Mouse (Mus musculus) CH12.LX (cell line): ENCODE measurements around the gene Tmem132c. TPM values are rescaled to one million over a fixed set of nuclear protein-coding genes. Genes with fewer than 3 reads are reported as not detected.

Source experiments
- DNase-seq: peaks from one replicate; pipeline ENCODE4 v3.0.0-alpha.2; 2013; ENCODE audit errors: extremely low read depth
- H3K27ac ChIP-seq: 2 replicates; pipeline ENCODE4 v1.5.1; 2012; ENCODE audit warnings: low read depth, mild to moderate bottlenecking, control low read depth, moderate library complexity; ENCODE audit not compliant: insufficient read depth
- H3K27me3 ChIP-seq: replicated peaks from 2 replicates; pipeline ENCODE3; 2012; ENCODE audit warnings: inconsistent platforms
- H3K36me3 ChIP-seq, 2 experiments: replicated peaks in 1 of 2; 2 replicates each; pipeline versions ENCODE3 to v1.6.1; 2012; ENCODE audit warnings: inconsistent platforms in 1 of 2, low read length in 1 of 2, mild to moderate bottlenecking in 1 of 2, mixed read lengths in 1 of 2, moderate library complexity in 1 of 2; ENCODE audit not compliant: control insufficient read depth in 1 of 2, insufficient read depth in 1 of 2
- H3K4me1 ChIP-seq, 2 experiments: 2 replicates each; pipeline ENCODE4 v1.6.1; 2012; ENCODE audit warnings: inconsistent platforms in 1 of 2, moderate library complexity in 1 of 2; ENCODE audit not compliant: insufficient read depth in 2 of 2, control insufficient read depth in 1 of 2
- H3K4me2 ChIP-seq: 2 replicates; pipeline ENCODE4 v1.6.1; 2012; ENCODE audit warnings: low read depth, mild to moderate bottlenecking, control low read depth; ENCODE audit not compliant: poor library complexity, insufficient read depth, severe bottlenecking
- H3K4me3 ChIP-seq, 3 experiments: fragments of 150-350 bp in 1 of 3; sonication (generic) in 1 of 3; replicated peaks in 1 of 3; 2 replicates each; pipeline versions ENCODE3 to v1.5.1; 2011 to 2012; ENCODE audit warnings: low read depth in 2 of 3, low read length in 2 of 3, mild to moderate bottlenecking in 2 of 3, moderate library complexity in 2 of 3, control low read depth in 1 of 3, improper control_type of control experiment in 1 of 3, inconsistent platforms in 1 of 3, mixed read lengths in 1 of 3; ENCODE audit not compliant: poor library complexity in 1 of 3
- H3K79me2 ChIP-seq: replicated peaks from 2 replicates; pipeline ENCODE4 v1.6.1; 2012; ENCODE audit warnings: mild to moderate bottlenecking, moderate library complexity; ENCODE audit not compliant: control insufficient read depth, poor library complexity, insufficient read depth, severe bottlenecking; ENCODE audit errors: extremely low read depth
- H3K9ac ChIP-seq: 2 replicates; pipeline ENCODE4 v1.6.1; 2012; ENCODE audit warnings: low read depth, mild to moderate bottlenecking, control low read depth, moderate library complexity; ENCODE audit not compliant: insufficient read depth
- H3K9me3 ChIP-seq: replicated peaks from 2 replicates; pipeline ENCODE3; 2012; ENCODE audit warnings: low read length, inconsistent platforms, mixed read lengths
- CHD2 ChIP-seq: IDR thresholded peaks from 2 replicates; pipeline ENCODE4 v1.6.1; 2011; ENCODE audit warnings: low read length, improper control_type of control experiment
- CTCF ChIP-seq, 2 experiments: IDR thresholded peaks in 1 of 2; conservative IDR thresholded peaks in 1 of 2; 2 replicates each; pipeline ENCODE4 v1.5.1; 2011 to 2012; ENCODE audit warnings: low read depth in 2 of 2, low read length in 2 of 2, improper control_type of control experiment in 1 of 2, inconsistent platforms in 1 of 2, mild to moderate bottlenecking in 1 of 2, moderate library complexity in 1 of 2
- E2F4 ChIP-seq: IDR thresholded peaks from 2 replicates; pipeline ENCODE4 v1.6.1; 2011; ENCODE audit warnings: low read depth, low read length, improper control_type of control experiment; ENCODE audit not compliant: insufficient replicate concordance
- IRF4 ChIP-seq: IDR thresholded peaks from 2 replicates; pipeline ENCODE4 v1.6.1; 2014; ENCODE audit warnings: low read depth, mild to moderate bottlenecking, inconsistent platforms, low read length, improper control_type of control experiment
- JUN ChIP-seq: IDR thresholded peaks from 2 replicates; pipeline ENCODE4 v1.6.1; 2011; ENCODE audit warnings: low read depth, mild to moderate bottlenecking, low read length, improper control_type of control experiment, moderate library complexity; ENCODE audit not compliant: insufficient read depth
- MAFK ChIP-seq: IDR thresholded peaks from 2 replicates; pipeline ENCODE4 v1.6.1; 2011; ENCODE audit warnings: low read length, improper control_type of control experiment; ENCODE audit not compliant: insufficient replicate concordance
- NRF1 ChIP-seq: IDR thresholded peaks from 2 replicates; pipeline ENCODE4 v1.6.1; 2014; ENCODE audit warnings: low read depth, mild to moderate bottlenecking, inconsistent platforms, low read length, improper control_type of control experiment, moderate library complexity
- USF1 ChIP-seq: IDR thresholded peaks from 2 replicates; pipeline ENCODE4 v1.6.1; 2014; ENCODE audit warnings: low read depth, mild to moderate bottlenecking, inconsistent platforms, low read length, improper control_type of control experiment
- ZC3H11A ChIP-seq: IDR thresholded peaks from 2 replicates; pipeline ENCODE4 v1.6.1; 2012; ENCODE audit warnings: low read depth, mild to moderate bottlenecking, inconsistent platforms, low read length, improper control_type of control experiment
- ZMIZ1 ChIP-seq: IDR thresholded peaks from 2 replicates; pipeline ENCODE4 v1.6.1; 2012; ENCODE audit warnings: low read depth, mild to moderate bottlenecking, inconsistent platforms, low read length, improper control_type of control experiment
- dilution Hi-C: fragments of 300-500 bp; cut with MboI; formaldehyde crosslinking; loops from 2 replicates; pipeline ENCODE4 v1.14.3; 2020; ENCODE audit warnings: low sequenced_read_pairs; ENCODE audit not compliant: extremely low pct_unique_long_range_greater_than_20kb, extremely low pct_ligation_motif_present
- in situ Hi-C: fragments of 300-500 bp; cut with MboI; formaldehyde crosslinking; loops from 3 replicates; pipeline ENCODE4 v1.14.3; 2019; ENCODE audit warnings: low sequenced_read_pairs, low pct_ligation_motif_present, low pct_unique_long_range_greater_than_20kb, mixed read lengths
- polyA plus RNA-seq: library from polyadenylated mRNA; unstranded; fragments of >175 nt; gene quantifications from 2 replicates; pipeline ENCODE4 v1.2.1, GENCODE M21; 2012; ENCODE audit warnings: low read depth; ENCODE audit not compliant: insufficient read length
- total RNA-seq, 2 experiments: library from RNA; depleted of rRNA; stranded (reverse); fragments of 300-350 nt in 1 of 2; fragments of >200 nt in 1 of 2; gene quantifications; 2 replicates each; pipeline ENCODE4 v1.2.3; 2012 to 2014

Gene Tmem132c
- total and polyA plus RNA-seq, 3 experiments = not detected

DNA sequence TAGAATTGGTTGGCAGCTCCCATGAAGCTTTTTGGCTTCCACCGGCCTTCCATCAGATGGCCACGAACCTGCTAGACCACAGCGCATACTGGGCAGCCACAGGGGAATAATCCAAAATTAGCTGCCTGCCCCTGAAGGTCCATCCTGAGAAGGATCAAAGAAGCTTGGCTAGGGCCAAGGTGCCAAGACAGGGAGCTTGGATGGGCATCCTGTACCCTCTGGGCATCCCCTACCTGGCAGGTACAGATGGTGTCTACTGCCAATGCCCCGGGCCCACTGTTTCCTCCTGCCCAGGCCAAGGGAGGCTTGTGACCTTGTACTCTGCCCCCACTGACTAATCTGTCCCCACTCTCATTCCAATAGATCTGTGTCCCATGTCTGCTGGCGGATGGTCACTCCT is 195.2 kb downstream of the Tmem132c start:
- peaks cover 92% of the 10 kb centered on the region for H3K9me3 ChIP-seq
- no peak for TF ChIP-seq CHD2
- TF ChIP-seq USF1 = no peak
- TF ChIP-seq, all 38 proteins: peak for 0
- Histone ChIP-seq H3K4me1 (no peaks in the 10 kb centered on the region), H3K9ac (no peak overlapping the region), H3K4me3 (no peak overlapping the region), H3K79me2 (no peaks in the 10 kb centered on the region), H3K4me2 (no peak overlapping the region), H3K27ac (no peak overlapping the region), H3K36me3 (no peaks in the 10 kb centered on the region), H3K27me3 (no peaks in the 10 kb centered on the region)
- DNase-seq = no peak
- dilution Hi-C loops (no loop called here), in situ Hi-C loops (no loop called here)

GRCm38 (mm10) chr5:127438639-127439038 is 197.0 kb downstream of the Tmem132c start:
- Histone ChIP-seq H3K9ac (no peak overlapping the region), H3K79me2 (no peaks in the 10 kb centered on the region), H3K4me2 (no peak overlapping the region), H3K27me3 (no peaks in the 10 kb centered on the region), H3K36me3 (no peaks in the 10 kb centered on the region), H3K9me3 (peaks cover 87% of the 10 kb centered on the region), H3K4me3 (no peak overlapping the region), H3K27ac (no peak overlapping the region), H3K4me1 (no peaks in the 10 kb centered on the region)
- in situ Hi-C loops = no loop called here
- no peak for TF ChIP-seq MAFK
- no peak for TF ChIP-seq NRF1
- DNase-seq = no peak
- dilution Hi-C loops = no loop called here

GRCm38 (mm10) chr5:127441963-127442362 is 200.4 kb downstream of the Tmem132c start:
- no peak overlapping the region for H3K9ac ChIP-seq
- no peak overlapping the region for H3K27ac ChIP-seq
- H3K4me1 ChIP-seq = no peaks in the 10 kb centered on the region
- H3K9me3 ChIP-seq = peaks cover 88% of the 10 kb centered on the region
- H3K36me3 ChIP-seq = no peaks in the 10 kb centered on the region
- no peak overlapping the region for H3K4me2 ChIP-seq
- H3K4me3 ChIP-seq = no peak overlapping the region
- TF ChIP-seq CTCF (conservative IDR thresholded peaks at IDR 0.05 in 1 of 2, IDR thresholded peaks at IDR 0.05 in 1 of 2; ENCODE audit: low read depth in 2 of 2, low read length in 2 of 2) = no peak
- no peak for TF ChIP-seq IRF4
- no peak for TF ChIP-seq ZMIZ1
- no peak for TF ChIP-seq ZC3H11A
- no peak for TF ChIP-seq E2F4
- no peak for TF ChIP-seq JUN
- dilution Hi-C loops (no loop called here), in situ Hi-C loops (no loop called here)
- no peaks in the 10 kb centered on the region for H3K79me2 ChIP-seq
- no peak for DNase-seq
- H3K27me3 ChIP-seq = no peaks in the 10 kb centered on the region
